Mouse (Mus musculus) C2C12 (cell line): ENCODE measurements at regions not wholly inside any gene's neighbourhood (a gene's known extent, or its start where the extent isn't known, plus 50 kb on each side); places are given as distances from the start of the nearest gene placed in this dataset.

Experiments used
- CTCF ChIP-seq: IDR thresholded peaks from one replicate; pipeline ENCODE4 v1.5.1; 2011; ENCODE audit not compliant: control insufficient read depth, insufficient read depth, insufficient read length
- MYOG ChIP-seq: IDR thresholded peaks from one replicate; pipeline ENCODE4 v1.6.1; 2011; ENCODE audit not compliant: control insufficient read depth, insufficient read length; ENCODE audit errors: extremely low read depth
- USF1 ChIP-seq: IDR thresholded peaks from one replicate; pipeline ENCODE4 v1.6.1; 2011; ENCODE audit warnings: low read depth, mild to moderate bottlenecking, control low read depth, moderate library complexity

- TF ChIP-seq CTCF = no peak
- no peak for TF ChIP-seq MYOG
- TF ChIP-seq USF1 = no peak
Observed at GRCm38 (mm10) chr3:131965456-131966160, 119.5 kb upstream of the Dkk2 start.
